Mouse (Mus musculus) lung, embryonic 15.5 days (tissue): Measurements from ENCODE around the gene Lypd6b. TPM values are rescaled to one million over a fixed set of nuclear protein-coding genes. Genes with fewer than 3 reads are reported as not detected.

ENCODE experiments used
- ATAC-seq: fragments of 200-750 bp; cut with Nextera tagmentation; 2 replicates; pipeline ENCODE4 v1.8.0; 2017; ENCODE audit warnings: moderate number of reproducible peaks, borderline replicate concordance; ENCODE audit not compliant: low FRiP score, low TSS enrichment; ENCODE audit errors: extremely low read depth
- H3K27ac ChIP-seq: fragments of 300-500 bp; sonication (generic); 2 replicates; pipeline ENCODE4 v1.5.1; 2015; ENCODE audit warnings: moderate library complexity, mild to moderate bottlenecking, inconsistent platforms
- H3K27me3 ChIP-seq: fragments of 300-500 bp; sonication (generic); 2 replicates; pipeline ENCODE4 v1.6.1; 2015; ENCODE audit warnings: inconsistent platforms
- H3K36me3 ChIP-seq: fragments of 300-500 bp; sonication (generic); 2 replicates; pipeline ENCODE4 v1.6.1; 2015; ENCODE audit warnings: inconsistent platforms
- H3K4me1 ChIP-seq: fragments of 300-500 bp; sonication (generic); 2 replicates; pipeline ENCODE4 v1.6.1; 2015; ENCODE audit warnings: inconsistent platforms
- H3K4me2 ChIP-seq: fragments of 300-500 bp; sonication (generic); 2 replicates; pipeline ENCODE4 v1.6.1; 2015; ENCODE audit warnings: inconsistent platforms, mild to moderate bottlenecking, moderate library complexity
- H3K4me3 ChIP-seq: fragments of 300-500 bp; sonication (generic); 2 replicates; pipeline ENCODE4 v1.5.1; 2015; ENCODE audit warnings: mild to moderate bottlenecking, inconsistent platforms
- H3K9ac ChIP-seq: fragments of 300-500 bp; sonication (generic); 2 replicates; pipeline ENCODE4 v1.6.1; 2015; ENCODE audit warnings: inconsistent platforms
- H3K9me3 ChIP-seq: fragments of 300-500 bp; sonication (generic); 2 replicates; pipeline ENCODE4 v1.6.1; 2016; ENCODE audit warnings: inconsistent platforms
- WGBS: fragments of 180-500 bp; shearing (Covaris S2); methylation state at CpG from one replicate; pipeline ENCODE4 v1.1.7; 2015; 5-methylcytosine and 5-hydroxymethylcytosine counted together
- polyA plus RNA-seq: library from polyadenylated mRNA; unstranded; fragments of >200 nt; fragmentation: Nextera tagmentation; extraction: Ambion mirVana; gene quantifications from 2 replicates; pipeline ENCODE4 v1.2.1, GENCODE M21; 2015

The Lypd6b gene
- polyA plus RNA-seq, 1 experiment from 2014 or later = 2.5 TPM

- H3K4me2 ChIP-seq = no peak overlapping the region
- H3K9me3 ChIP-seq = no peaks in the 10 kb centered on the region
- H3K36me3 ChIP-seq = no peaks in the 10 kb centered on the region
- no peak for ATAC-seq
- H3K27ac ChIP-seq = no peak overlapping the region
- 45% methylated on average over 4 of the region's 4 CpGs for WGBS
- no peaks in the 10 kb centered on the region for H3K4me1 ChIP-seq
- H3K27me3 ChIP-seq = no peaks in the 10 kb centered on the region
- H3K9ac ChIP-seq = no peak overlapping the region
- no peak overlapping the region for H3K4me3 ChIP-seq
Measured at GRCm38 (mm10) chr2:49827756-49828155, 40.3 kb downstream of the Lypd6b start.

DNA sequence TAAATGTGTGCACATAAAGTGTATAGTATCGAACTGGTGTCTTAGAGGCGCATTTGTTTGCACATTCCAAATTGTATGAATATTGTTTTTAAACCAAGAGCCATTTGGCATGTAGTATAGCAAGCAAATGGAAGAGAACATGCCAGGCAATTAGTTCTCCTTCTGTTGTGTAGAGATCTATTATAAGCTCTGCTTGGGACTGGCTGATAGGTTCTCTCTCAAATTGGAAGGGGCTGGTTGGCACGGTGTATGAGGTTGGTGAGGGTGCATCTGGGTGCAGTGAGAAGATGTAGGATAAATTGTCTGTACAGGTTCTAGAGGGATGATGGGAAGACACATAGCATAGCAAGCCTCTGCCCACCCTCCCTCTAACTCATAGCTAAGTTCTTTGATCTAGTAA lies 42.9 kb downstream of the Lypd6b start:
- Histone ChIP-seq H3K4me2 (no peak overlapping the region), H3K9me3 (no peaks in the 10 kb centered on the region), H3K4me3 (no peak overlapping the region), H3K27ac (no peak overlapping the region), H3K36me3 (no peaks in the 10 kb centered on the region), H3K9ac (no peak overlapping the region), H3K4me1 (no peaks in the 10 kb centered on the region), H3K27me3 (no peaks in the 10 kb centered on the region)
- WGBS = 78% methylated on average over 3 of the region's 3 CpGs
- no peak for ATAC-seq

GRCm38 (mm10) chr2:49832277-49832803 lies 44.9 kb downstream of the Lypd6b start:
- Histone ChIP-seq H3K9ac (no peak overlapping the region), H3K27me3 (no peaks in the 10 kb centered on the region), H3K9me3 (no peaks in the 10 kb centered on the region), H3K36me3 (no peaks in the 10 kb centered on the region), H3K27ac (no peak overlapping the region), H3K4me3 (no peak overlapping the region), H3K4me2 (no peak overlapping the region), H3K4me1 (no peaks in the 10 kb centered on the region)
- 48% methylated on average over 9 of the region's 9 CpGs for WGBS
- 0 out of 2 replicates have a peak, but pooled peaks have one; percentile 27 for ATAC-seq

DNA sequence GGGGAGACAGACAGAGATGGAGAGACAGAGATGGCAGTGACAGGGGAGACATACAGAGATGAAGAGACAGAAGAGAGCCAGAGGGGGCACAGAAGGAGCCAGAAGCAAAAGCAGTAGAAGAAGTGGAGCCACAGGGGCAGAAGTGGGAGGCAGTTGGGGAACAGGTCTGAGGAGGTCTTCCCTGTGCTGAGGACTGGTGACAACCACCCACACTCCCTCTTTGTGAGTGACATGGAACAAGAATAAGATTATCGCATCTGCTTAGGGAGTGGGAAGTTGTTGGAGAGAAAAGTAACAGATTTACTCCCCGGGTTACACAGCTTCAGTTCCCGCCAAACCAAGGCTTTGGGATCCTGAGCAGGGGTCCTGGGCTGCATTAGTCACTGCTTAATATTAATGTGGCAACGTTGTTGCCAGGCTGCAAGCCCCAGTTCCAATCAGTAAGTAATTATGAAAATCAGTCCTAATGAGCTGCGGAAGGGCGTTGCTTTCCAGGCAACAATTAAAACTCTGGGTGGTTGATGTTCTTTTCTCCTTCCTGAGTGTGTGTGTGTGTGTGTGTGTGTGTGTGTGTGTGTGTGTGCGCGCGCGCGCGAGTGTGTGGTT lies 50.1 kb downstream of the Lypd6b start:
- Histone ChIP-seq H3K9me3 (no peaks in the 10 kb centered on the region), H3K27ac (no peak overlapping the region), H3K4me3 (no peak overlapping the region), H3K4me2 (no peak overlapping the region), H3K4me1 (peaks cover 5% of the 10 kb centered on the region; the same call in 1 of the 2 replicates), H3K27me3 (no peaks in the 10 kb centered on the region), H3K36me3 (no peaks in the 10 kb centered on the region), H3K9ac (no peak overlapping the region)
- WGBS = 73% methylated on average over 12 of the region's 12 CpGs
- ATAC-seq = no peak

DNA sequence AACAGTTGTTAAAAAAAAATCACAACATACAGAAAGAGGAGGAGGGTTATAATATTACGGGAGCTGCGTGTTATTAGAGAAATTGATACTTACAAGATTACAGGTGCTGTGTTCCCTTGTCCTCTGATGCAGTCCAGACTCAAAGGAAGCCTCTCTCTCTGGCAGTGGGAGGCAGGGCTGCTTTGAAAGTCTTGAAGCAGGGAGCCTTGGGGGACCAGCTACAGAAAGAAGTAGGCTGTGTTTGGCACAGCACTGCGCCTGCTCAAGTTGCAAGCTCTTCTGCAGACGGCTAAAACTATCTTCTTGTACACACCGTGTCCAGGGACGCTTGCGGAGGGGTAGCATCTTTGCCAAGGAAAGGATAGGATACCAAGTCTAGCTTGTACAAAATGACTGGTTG lies 51.1 kb downstream of the Lypd6b start:
- Histone ChIP-seq H3K4me1 (peaks cover 5% of the 10 kb centered on the region; the same call in 1 of the 2 replicates), H3K4me3 (no peak overlapping the region), H3K27ac (no peak overlapping the region), H3K9ac (no peak overlapping the region), H3K9me3 (no peaks in the 10 kb centered on the region), H3K36me3 (no peaks in the 10 kb centered on the region), H3K27me3 (no peaks in the 10 kb centered on the region), H3K4me2 (no peak overlapping the region)
- no peak for ATAC-seq
- WGBS = 57% methylated on average over 7 of the region's 7 CpGs

DNA sequence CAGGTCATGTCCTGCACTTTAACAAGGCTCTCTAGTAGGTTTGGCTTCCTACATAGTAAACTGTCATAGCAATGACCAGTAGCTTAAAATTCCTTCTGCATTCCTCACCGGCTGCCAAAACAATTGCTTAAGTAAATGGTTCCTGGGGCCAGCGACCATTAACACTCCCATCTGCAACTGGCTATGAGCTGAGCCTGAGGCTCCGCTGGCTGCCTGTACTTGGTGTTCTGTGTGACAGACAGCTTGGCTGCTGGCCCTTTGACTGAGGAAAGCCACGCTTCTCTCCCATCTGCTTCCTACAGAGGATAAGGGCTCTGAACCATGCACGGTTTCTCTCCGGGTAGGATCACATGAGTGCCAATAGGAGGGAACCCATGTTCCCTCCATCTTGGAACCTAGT lies 53.1 kb downstream of the Lypd6b start:
- ATAC-seq = peak; percentile 83; the same call in 1 of the 2 replicates
- Histone ChIP-seq H3K27me3 (no peaks in the 10 kb centered on the region), H3K4me3 (no peak overlapping the region), H3K4me1 (peaks cover 5% of the 10 kb centered on the region; the same call in 1 of the 2 replicates), H3K4me2 (no peak overlapping the region), H3K36me3 (no peaks in the 10 kb centered on the region), H3K9me3 (no peaks in the 10 kb centered on the region), H3K27ac (no peak overlapping the region), H3K9ac (no peak overlapping the region)
- WGBS = 13% methylated on average over 6 of the region's 6 CpGs

DNA sequence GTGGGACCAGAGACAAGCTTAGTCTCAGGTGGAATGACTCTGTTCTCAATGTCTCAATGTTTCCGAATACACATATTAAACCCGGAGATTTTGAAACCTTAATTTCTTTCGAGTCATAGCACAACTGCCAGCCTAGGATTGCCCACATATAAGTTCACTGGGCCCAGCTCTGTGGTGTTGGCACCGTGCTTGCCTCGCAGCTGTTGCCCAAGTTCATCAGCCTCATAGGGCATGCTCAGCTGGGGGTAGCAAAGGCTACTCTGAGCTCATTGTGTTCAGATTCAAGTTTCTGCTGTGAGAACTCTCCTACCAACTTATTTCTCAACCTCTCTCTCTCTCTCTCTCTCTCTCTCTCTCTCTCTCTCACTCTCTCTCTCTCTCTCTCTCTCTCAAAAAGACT lies 53.6 kb downstream of the Lypd6b start:
- H3K27ac ChIP-seq = no peak overlapping the region
- no peaks in the 10 kb centered on the region for H3K9me3 ChIP-seq
- peaks cover 5% of the 10 kb centered on the region; the same call in 1 of the 2 replicates for H3K4me1 ChIP-seq
- H3K27me3 ChIP-seq = no peaks in the 10 kb centered on the region
- H3K4me3 ChIP-seq = no peak overlapping the region
- no peaks in the 10 kb centered on the region for H3K36me3 ChIP-seq
- H3K9ac ChIP-seq = no peak overlapping the region
- 90% methylated on average over 5 of the region's 5 CpGs for WGBS
- no peak for ATAC-seq
- no peak overlapping the region for H3K4me2 ChIP-seq

DNA sequence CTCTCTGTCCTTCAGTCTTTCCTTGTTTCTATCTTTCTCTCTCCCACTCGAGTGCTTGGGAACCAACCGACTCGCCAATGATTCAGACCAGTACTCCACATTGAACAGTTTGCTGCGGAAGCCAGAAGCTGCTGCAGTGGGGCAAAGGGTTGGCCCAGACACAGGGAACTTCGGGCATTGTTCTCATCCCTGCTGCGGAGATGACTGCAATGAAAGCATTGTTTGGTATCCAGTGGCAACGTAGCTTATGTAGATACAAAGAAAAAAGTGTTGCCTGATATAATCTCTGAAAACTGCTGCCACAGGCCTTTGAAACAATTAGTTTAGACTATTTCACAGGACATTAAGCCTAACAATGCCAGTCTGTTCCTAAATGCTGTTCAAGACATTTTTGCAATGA lies 57.6 kb downstream of the Lypd6b start:
- no peaks in the 10 kb centered on the region for H3K9me3 ChIP-seq
- H3K4me1 ChIP-seq = peaks cover 5% of the 10 kb centered on the region; the same call in 1 of the 2 replicates
- ATAC-seq = no peak
- H3K4me3 ChIP-seq = no peak overlapping the region
- H3K4me2 ChIP-seq = no peak overlapping the region
- H3K9ac ChIP-seq = no peak overlapping the region
- WGBS = 61% methylated on average over 7 of the region's 7 CpGs
- no peaks in the 10 kb centered on the region for H3K36me3 ChIP-seq
- H3K27ac ChIP-seq = no peak overlapping the region
- no peaks in the 10 kb centered on the region for H3K27me3 ChIP-seq

- Histone ChIP-seq H3K9ac (no peak overlapping the region), H3K4me1 (peaks cover under 1% of the 10 kb centered on the region; the same call in 1 of the 2 replicates), H3K27me3 (no peaks in the 10 kb centered on the region), H3K4me3 (no peak overlapping the region), H3K9me3 (no peaks in the 10 kb centered on the region), H3K36me3 (no peaks in the 10 kb centered on the region), H3K4me2 (no peak overlapping the region), H3K27ac (no peak overlapping the region)
- WGBS = 55% methylated on average over 3 of the region's 3 CpGs
- ATAC-seq = no peak
Measured at GRCm38 (mm10) chr2:49846097-49846496, 58.6 kb downstream of the Lypd6b start.

- no peak overlapping the region for H3K27ac ChIP-seq
- WGBS = 79% methylated on average over 3 of the region's 3 CpGs
Measured at GRCm38 (mm10) chr2:49846880-49847279, 59.4 kb downstream of the Lypd6b start.

DNA sequence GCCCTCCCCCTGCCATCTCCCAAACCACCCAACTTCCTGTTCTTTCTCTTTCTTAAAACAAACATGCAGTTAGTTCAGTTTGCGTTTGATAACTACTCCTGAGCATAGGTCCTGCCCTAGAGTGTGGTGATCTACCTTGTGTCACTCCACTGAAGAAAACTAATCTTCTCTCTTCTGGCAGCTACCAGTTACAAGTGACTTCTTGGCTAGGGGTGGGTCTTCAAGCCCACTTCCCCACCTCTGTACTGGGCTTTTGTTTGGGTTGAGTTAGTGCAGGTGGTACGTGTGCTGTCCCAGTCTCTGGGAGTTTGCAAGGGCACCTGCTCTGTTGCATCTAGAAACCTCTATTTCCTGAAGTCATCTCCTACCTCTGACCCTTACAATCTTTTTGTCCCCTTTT lies 60.3 kb downstream of the Lypd6b start:
- Histone ChIP-seq H3K4me1 (no peaks in the 10 kb centered on the region), H3K9ac (no peak overlapping the region), H3K9me3 (no peaks in the 10 kb centered on the region), H3K36me3 (no peaks in the 10 kb centered on the region), H3K4me2 (no peak overlapping the region), H3K4me3 (no peak overlapping the region), H3K27ac (no peak overlapping the region), H3K27me3 (no peaks in the 10 kb centered on the region)
- WGBS = 32% methylated on average over 2 of the region's 2 CpGs
- ATAC-seq = no peak

More at GRCm38 (mm10) chr2:49846880-49847279, 59.4 kb downstream of the Lypd6b start:
- no peaks in the 10 kb centered on the region for H3K36me3 ChIP-seq
- H3K9ac ChIP-seq = no peak overlapping the region
- ATAC-seq = no peak
- no peaks in the 10 kb centered on the region for H3K27me3 ChIP-seq
- H3K9me3 ChIP-seq = no peaks in the 10 kb centered on the region
- no peak overlapping the region for H3K4me2 ChIP-seq
- H3K4me3 ChIP-seq = no peak overlapping the region
- H3K4me1 ChIP-seq = no peaks in the 10 kb centered on the region

- ATAC-seq = no peak
- Histone ChIP-seq H3K27ac (no peak overlapping the region), H3K9ac (no peak overlapping the region), H3K4me3 (no peak overlapping the region), H3K4me2 (no peak overlapping the region), H3K9me3 (no peaks in the 10 kb centered on the region), H3K36me3 (no peaks in the 10 kb centered on the region), H3K27me3 (no peaks in the 10 kb centered on the region), H3K4me1 (no peaks in the 10 kb centered on the region)
- WGBS = 53% methylated on average over 1 of the region's 1 CpGs
Measured at GRCm38 (mm10) chr2:49849771-49850170, 62.3 kb downstream of the Lypd6b start.
